Mouse (Mus musculus) hindbrain, embryonic 10.5 days (tissue): ENCODE measurements around the gene Fam114a1. TPM values are rescaled to one million over a fixed set of nuclear protein-coding genes. Genes with fewer than 3 reads are reported as not detected.

ENCODE experiments used
- DNase-seq: peaks from one replicate; pipeline ENCODE4 v3.0.0-alpha.2; 2017; ENCODE audit warnings: low spot score
- H3K27ac ChIP-seq: fragments of 300-500 bp; sonication (generic); 2 replicates; pipeline ENCODE4 v1.5.1; 2016; ENCODE audit warnings: mild to moderate bottlenecking, moderate library complexity
- H3K27me3 ChIP-seq: fragments of 300-500 bp; sonication (generic); 2 replicates; pipeline ENCODE4 v1.6.1; 2016; ENCODE audit warnings: mild to moderate bottlenecking; ENCODE audit not compliant: poor library complexity, insufficient read depth, severe bottlenecking
- H3K36me3 ChIP-seq: fragments of 300-500 bp; sonication (generic); 2 replicates; pipeline ENCODE4 v1.6.1; 2016; ENCODE audit warnings: mild to moderate bottlenecking, moderate library complexity
- H3K4me1 ChIP-seq: fragments of 300-500 bp; sonication (generic); replicated peaks from 2 replicates; pipeline ENCODE4 v1.6.1; 2016; ENCODE audit warnings: mild to moderate bottlenecking
- H3K4me3 ChIP-seq: fragments of 300-500 bp; sonication (generic); 2 replicates; pipeline ENCODE4 v1.5.1; 2016; ENCODE audit warnings: mild to moderate bottlenecking, moderate library complexity
- H3K9me3 ChIP-seq: fragments of 300-500 bp; sonication (generic); 2 replicates; pipeline ENCODE4 v1.6.1; 2016; ENCODE audit warnings: mild to moderate bottlenecking, moderate library complexity
- WGBS: fragments of 180-500 bp; shearing (Covaris S2); methylation state at CpG from one replicate; pipeline ENCODE4 v1.1.7; 2016; 5-methylcytosine and 5-hydroxymethylcytosine counted together
- microRNA counts: library from miRNA; unstranded; fragments of <30 nt; microRNA quantifications from one replicate; lab custom pipeline; 2017
- polyA plus RNA-seq: library from polyadenylated mRNA; unstranded; fragments of >200 nt; fragmentation: Nextera tagmentation; extraction: Ambion mirVana; gene quantifications from 2 replicates; pipeline ENCODE4 v1.2.1, GENCODE M21; 2016

Fam114a1 gene
- polyA plus RNA-seq, 1 experiment from 2014 or later: 18.3 TPM

DNA sequence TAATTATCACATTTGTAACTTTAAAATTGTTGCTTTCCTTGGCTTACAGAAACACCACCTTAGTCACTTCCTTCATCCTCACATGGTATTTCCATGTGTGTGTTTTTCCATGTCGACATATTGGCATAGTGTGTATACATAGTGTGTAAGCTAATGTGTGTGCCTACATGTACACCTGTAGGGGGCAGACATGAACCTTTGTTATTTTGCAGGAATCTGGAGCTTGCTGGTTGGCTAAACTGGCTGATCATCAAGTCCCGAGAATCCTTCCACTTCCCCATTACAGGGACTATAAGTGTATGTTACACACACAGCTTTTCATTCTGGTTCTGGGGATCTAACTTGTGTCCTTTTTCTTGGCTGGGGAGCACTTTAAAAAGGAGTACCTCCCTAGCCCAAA, 106.2 kb downstream of the Fam114a1 start:
- H3K4me1 ChIP-seq: no peaks in the 10 kb centered on the region

GRCm38 (mm10) chr5:65076748-65077147, 106.9 kb downstream of the Fam114a1 start:
- 56% methylated on average over 3 of the region's 3 CpGs for WGBS
- Histone ChIP-seq H3K27me3 (no peaks in the 10 kb centered on the region), H3K27ac (no peak overlapping the region), H3K4me1 (no peaks in the 10 kb centered on the region), H3K9me3 (no peaks in the 10 kb centered on the region), H3K36me3 (no peaks in the 10 kb centered on the region), H3K4me3 (no peak overlapping the region)
- DNase-seq: no peak

More for the DNA sequence above, 106.2 kb downstream of the Fam114a1 start:
- H3K27me3 ChIP-seq: no peaks in the 10 kb centered on the region
- H3K9me3 ChIP-seq: no peaks in the 10 kb centered on the region
- H3K27ac ChIP-seq: no peak overlapping the region
- 81% methylated on average over 2 of the region's 2 CpGs for WGBS
- no peak overlapping the region for H3K4me3 ChIP-seq
- no peaks in the 10 kb centered on the region for H3K36me3 ChIP-seq
- DNase-seq: no peak

GRCm38 (mm10) chr5:65078081-65078480, 108.2 kb downstream of the Fam114a1 start:
- Histone ChIP-seq H3K9me3 (no peaks in the 10 kb centered on the region), H3K27ac (no peak overlapping the region), H3K4me3 (no peak overlapping the region), H3K36me3 (no peaks in the 10 kb centered on the region), H3K27me3 (no peaks in the 10 kb centered on the region), H3K4me1 (no peaks in the 10 kb centered on the region)
- DNase-seq: no peak
- WGBS: 96% methylated on average over 4 of the region's 4 CpGs

GRCm38 (mm10) chr5:65079881-65080280, 110.0 kb downstream of the Fam114a1 start:
- DNase-seq: no peak
- H3K27ac ChIP-seq: no peak overlapping the region
- no peak overlapping the region for H3K4me3 ChIP-seq
- no peaks in the 10 kb centered on the region for H3K27me3 ChIP-seq
- H3K9me3 ChIP-seq: no peaks in the 10 kb centered on the region
- H3K4me1 ChIP-seq: no peaks in the 10 kb centered on the region
- no peaks in the 10 kb centered on the region for H3K36me3 ChIP-seq
- 83% methylated on average over 9 of the region's 9 CpGs for WGBS

- Histone ChIP-seq H3K27ac (no peak overlapping the region), H3K36me3 (no peaks in the 10 kb centered on the region), H3K27me3 (no peaks in the 10 kb centered on the region), H3K4me1 (no peaks in the 10 kb centered on the region), H3K9me3 (no peaks in the 10 kb centered on the region), H3K4me3 (no peak overlapping the region)
- no peak for DNase-seq
- WGBS: 80% methylated on average over 4 of the region's 4 CpGs
Observed at GRCm38 (mm10) chr5:65081836-65082235, 112.0 kb downstream of the Fam114a1 start.

DNA sequence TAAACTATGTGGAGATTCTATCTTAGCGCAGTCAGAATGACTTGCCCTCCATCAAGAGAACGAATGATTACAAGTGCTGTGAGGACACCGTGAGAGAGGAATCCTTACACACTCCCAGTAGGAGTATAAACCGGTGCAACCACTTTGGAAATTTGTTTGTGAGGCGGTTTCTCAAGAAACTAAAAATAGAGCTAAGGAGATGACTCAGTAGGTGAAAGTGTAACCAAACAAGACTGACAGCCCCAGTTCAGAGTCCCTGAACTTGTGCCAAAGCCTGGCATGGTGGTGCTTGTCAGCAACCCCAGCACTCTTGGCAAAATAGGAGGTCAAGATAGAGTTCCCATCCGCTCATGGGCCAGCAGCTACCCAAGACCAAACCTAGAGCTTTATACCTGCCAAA, 116.7 kb downstream of the Fam114a1 start:
- H3K27ac ChIP-seq: no peak overlapping the region
- DNase-seq: no peak
- H3K36me3 ChIP-seq: no peaks in the 10 kb centered on the region
- H3K4me1 ChIP-seq: no peaks in the 10 kb centered on the region
- H3K27me3 ChIP-seq: no peaks in the 10 kb centered on the region
- no peak overlapping the region for H3K4me3 ChIP-seq
- WGBS: 91% methylated on average over 6 of the region's 6 CpGs
- H3K9me3 ChIP-seq: no peaks in the 10 kb centered on the region

- H3K27ac ChIP-seq: no peak overlapping the region
- no peak overlapping the region for H3K4me3 ChIP-seq
- no peaks in the 10 kb centered on the region for H3K36me3 ChIP-seq
- no peaks in the 10 kb centered on the region for H3K9me3 ChIP-seq
- H3K27me3 ChIP-seq: no peaks in the 10 kb centered on the region
- 76% methylated on average over 3 of the region's 3 CpGs for WGBS
- H3K4me1 ChIP-seq: peaks cover 5% of the 10 kb centered on the region
- DNase-seq: no peak
Observed at GRCm38 (mm10) chr5:65089707-65090106, 119.8 kb downstream of the Fam114a1 start.

- no peak overlapping the region for H3K27ac ChIP-seq
- H3K4me3 ChIP-seq: no peak overlapping the region
- H3K27me3 ChIP-seq: no peaks in the 10 kb centered on the region
- H3K4me1 ChIP-seq: peaks cover 5% of the 10 kb centered on the region
- 78% methylated on average over 11 of the region's 11 CpGs for WGBS
- no peak for DNase-seq
- H3K36me3 ChIP-seq: no peaks in the 10 kb centered on the region
- H3K9me3 ChIP-seq: no peaks in the 10 kb centered on the region
Observed at GRCm38 (mm10) chr5:65091184-65091858, 121.5 kb downstream of the Fam114a1 start.

MicroRNA genes within 50 kb of the gene (microRNA counts, 519-probe panel; counts per million panel counts)
- microRNA mmu-miR-574-3p (lab: Ali Mortazavi, UCI) (1,255 counts per million, percentile 77 among the panel's probes with 10 or more counts), microRNA mmu-miR-574-5p (lab: Ali Mortazavi, UCI) (1,255 counts per million, percentile 77 among the panel's probes with 10 or more counts)

Other genes starting within 250 kb of the Fam114a1 start
- gene Klf3, start 166.7 kb upstream of the Fam114a1 start, polyA plus RNA-seq: 57.1 and 58.7 TPM in 2 replicates
- gene Tlr1, start 36.5 kb upstream of the Fam114a1 start, polyA plus RNA-seq: 0.15 and 0.52 TPM in 2 replicates
- gene Tlr6, start 10.0 kb upstream of the Fam114a1 start, polyA plus RNA-seq: 0.24 and 0.29 TPM in 2 replicates
- not detected in 2 replicates for gene Tmem156, start 122.1 kb downstream of the Fam114a1 start, polyA plus RNA-seq
- gene Klhl5, start 137.5 kb downstream of the Fam114a1 start, polyA plus RNA-seq: 15.7 and 18.9 TPM in 2 replicates
- 12.4 and 12.9 TPM in 2 replicates for gene Wdr19, start 229.6 kb downstream of the Fam114a1 start, polyA plus RNA-seq